Mouse (Mus musculus) urinary bladder, postnatal 36 days (tissue): ENCODE measurements around the gene Gbp2b.
A peak's percentile ranks its signal among the peaks of the same experiment; 100 is the strongest.
"Not testable (repeated sequence)": the region's sequence is repeated elsewhere in the genome, so short reads cannot be mapped to it uniquely, and the experiment has no call there.

Experiments used
- DNase-seq, 2 experiments: peaks; one replicate each; pipeline ENCODE4 v3.0.0; 2022; ENCODE audit warnings: low spot score in 2 of 2, mixed read lengths in 1 of 2

The Gbp2b gene

GRCm38 (mm10) chr3:142594547-142594946 is at the start of gene Gbp2b:
TSS of gene Gbp2b (plus strand) at chr3:142594847.
- no peak for DNase-seq

GRCm38 (mm10) chr3:142546690-142547089 is 48.0 kb upstream of the Gbp2b start:
- no peak for DNase-seq

GRCm38 (mm10) chr3:142550052-142550676 is 44.5 kb upstream of the Gbp2b start:
- DNase-seq: no peak

GRCm38 (mm10) chr3:142554601-142555000 is 40.0 kb upstream of the Gbp2b start:
- no peak for DNase-seq

GRCm38 (mm10) chr3:142555623-142556022 is 39.0 kb upstream of the Gbp2b start:
- DNase-seq: no peak

- DNase-seq: peak in 1 of 2 experiments; percentile 25
These were observed 34.9 kb upstream of the Gbp2b start, which contains the start of gene Gbp3 for GRCm38 (mm10) chr3:142559632-142560228. TSS of gene Gbp3 (plus strand) at chr3:142560026.

- peak; percentile 73 to 83 for DNase-seq
These were observed 34.2 kb upstream of the Gbp2b start for GRCm38 (mm10) chr3:142560296-142560948.

GRCm38 (mm10) chr3:142561045-142561646 is 33.5 kb upstream of the Gbp2b start:
- DNase-seq: no peak

- no peak for DNase-seq
These were observed 33.0 kb upstream of the Gbp2b start for GRCm38 (mm10) chr3:142561666-142562065.

- DNase-seq: not testable (repeated sequence)
These were observed 27.2 kb upstream of the Gbp2b start for GRCm38 (mm10) chr3:142567490-142567889.

- DNase-seq: no peak
These were observed 23.9 kb upstream of the Gbp2b start for GRCm38 (mm10) chr3:142570738-142571137.

GRCm38 (mm10) chr3:142577108-142577507 is 17.5 kb upstream of the Gbp2b start:
- no peak for DNase-seq

GRCm38 (mm10) chr3:142578342-142578741 is 16.3 kb upstream of the Gbp2b start:
- DNase-seq: no peak

- no peak for DNase-seq
These were observed 11.6 kb upstream of the Gbp2b start for GRCm38 (mm10) chr3:142583067-142583466.

GRCm38 (mm10) chr3:142587386-142587785 is 7.3 kb upstream of the Gbp2b start:
- DNase-seq: no peak

GRCm38 (mm10) chr3:142588888-142589287 is 5.8 kb upstream of the Gbp2b start:
- no peak for DNase-seq

GRCm38 (mm10) chr3:142590431-142591067 is 4.1 kb upstream of the Gbp2b start:
- no peak for DNase-seq

GRCm38 (mm10) chr3:142597923-142598322 is 3.3 kb downstream of the Gbp2b start:
- DNase-seq: no peak

GRCm38 (mm10) chr3:142601675-142602074 is 7.0 kb downstream of the Gbp2b start:
- no peak for DNase-seq

GRCm38 (mm10) chr3:142618658-142619057 is 24.0 kb downstream of the Gbp2b start:
- no peak for DNase-seq

- DNase-seq: no peak
These were observed 25.0 kb downstream of the Gbp2b start for GRCm38 (mm10) chr3:142619606-142620005.
